Comparison of ENCODE assay signal across 10 mouse cellular contexts in genomic region chr14:57408100-57408499, GRCm38 (mm10).
"Had no signal": no experiment of that assay in that cellular context is flagged by ENCODE, and none has a peak within 500 bp of the region (broad histone marks: within the 10 kb centered on the region; RNA-seq: fewer than 3 reads in every experiment).

No protein-coding gene starts in this region.

- H3K36me3 ChIP-seq: liver, embryonic 13.5 days; liver, embryonic 15.5 days; midbrain, embryonic 13.5 days; midbrain, embryonic 15.5 days; neural tube, embryonic 12.5 days; stomach, embryonic 15.5 days had no signal

- H3K27me3 ChIP-seq: liver, embryonic 13.5 days; liver, embryonic 15.5 days; midbrain, embryonic 13.5 days; midbrain, embryonic 15.5 days; neural tube, embryonic 12.5 days; stomach, embryonic 15.5 days had no signal

- H3K4me3 ChIP-seq: liver, embryonic 13.5 days; liver, embryonic 15.5 days; megakaryocyte, embryonic 14.5 days; midbrain, embryonic 13.5 days; midbrain, embryonic 15.5 days; neural tube, embryonic 12.5 days; stomach, embryonic 15.5 days had no signal

- DNase-seq: liver, embryonic 13.5 days had no signal

- H3K9ac ChIP-seq: liver, embryonic 13.5 days; liver, embryonic 15.5 days; liver, postnatal 0 days; midbrain, embryonic 13.5 days; midbrain, embryonic 15.5 days; neural tube, embryonic 12.5 days; stomach, embryonic 15.5 days had no signal

- H3K9me3 ChIP-seq: liver, embryonic 13.5 days; liver, embryonic 15.5 days; megakaryocyte, embryonic 14.5 days; midbrain, embryonic 13.5 days; midbrain, embryonic 15.5 days; neural tube, embryonic 12.5 days; stomach, embryonic 15.5 days had no signal

- H3K4me1 ChIP-seq: midbrain, embryonic 15.5 days; stomach, embryonic 15.5 days had no signal

- H3K27ac ChIP-seq: liver, embryonic 13.5 days; liver, embryonic 15.5 days; macrophage; midbrain, embryonic 13.5 days; midbrain, embryonic 15.5 days; neural tube, embryonic 12.5 days; stomach, embryonic 15.5 days; stomach, postnatal 0 days had no signal
